Mouse (Mus musculus) splenic B cell, adult 2 months (primary cell): Measurements from ENCODE around the gene Krtcap2.
A peak's percentile ranks its signal among the peaks of the same experiment; 100 is the strongest.

ENCODE experiments used
- DNase-seq: peaks from one replicate; pipeline ENCODE4 v3.0.0-alpha.2; 2011; ENCODE audit warnings: low read depth, low spot score
- H3K27me3 ChIP-seq: 2 replicates; pipeline ENCODE4 v1.6.1; 2012; ENCODE audit warnings: mild to moderate bottlenecking, low read length, moderate library complexity, mixed read lengths; ENCODE audit not compliant: control insufficient read depth, poor library complexity, insufficient read depth, severe bottlenecking
- H3K36me3 ChIP-seq: 2 replicates; pipeline ENCODE4 v1.6.1; 2012; ENCODE audit warnings: mild to moderate bottlenecking, low read length, moderate library complexity, mixed read lengths; ENCODE audit not compliant: control insufficient read depth, poor library complexity, insufficient read depth, severe bottlenecking

Gene Krtcap2

GRCm38 (mm10) chr3:89278107-89278506 is 32.3 kb downstream of the Krtcap2 start:
- no peak for DNase-seq
- no peaks in the 10 kb centered on the region for H3K36me3 ChIP-seq
- no peaks in the 10 kb centered on the region for H3K27me3 ChIP-seq

GRCm38 (mm10) chr3:89278643-89279042 is 32.9 kb downstream of the Krtcap2 start:
- no peaks in the 10 kb centered on the region for H3K36me3 ChIP-seq
- DNase-seq: no peak
- H3K27me3 ChIP-seq: no peaks in the 10 kb centered on the region

GRCm38 (mm10) chr3:89279153-89279890 is 33.6 kb downstream of the Krtcap2 start:
- H3K36me3 ChIP-seq: no peaks in the 10 kb centered on the region
- DNase-seq: peak; percentile 65

GRCm38 (mm10) chr3:89280050-89280605 is 34.4 kb downstream of the Krtcap2 start:
- Histone ChIP-seq H3K36me3 (no peaks in the 10 kb centered on the region), H3K27me3 (no peaks in the 10 kb centered on the region)
- DNase-seq: peak; percentile 24

More at GRCm38 (mm10) chr3:89279153-89279890, 33.6 kb downstream of the Krtcap2 start:
- H3K27me3 ChIP-seq: no peaks in the 10 kb centered on the region

GRCm38 (mm10) chr3:89280606-89281511 is 35.1 kb downstream of the Krtcap2 start, which contains the start of gene Efna1:
Gene Efna1 (minus strand): TSS chr3:89281142.
- Histone ChIP-seq H3K36me3 (no peaks in the 10 kb centered on the region), H3K27me3 (no peaks in the 10 kb centered on the region)
- DNase-seq: peak; percentile 19

GRCm38 (mm10) chr3:89281579-89282290 is 36.0 kb downstream of the Krtcap2 start:
- Histone ChIP-seq H3K36me3 (no peaks in the 10 kb centered on the region), H3K27me3 (no peaks in the 10 kb centered on the region)
- DNase-seq: peak; percentile 90

- no peaks in the 10 kb centered on the region for H3K27me3 ChIP-seq
- no peak for DNase-seq
- H3K36me3 ChIP-seq: no peaks in the 10 kb centered on the region
These were observed 36.5 kb downstream of the Krtcap2 start for GRCm38 (mm10) chr3:89282291-89282643.

GRCm38 (mm10) chr3:89284261-89284660 is 38.5 kb downstream of the Krtcap2 start:
- H3K36me3 ChIP-seq: no peaks in the 10 kb centered on the region
- no peak for DNase-seq
- no peaks in the 10 kb centered on the region for H3K27me3 ChIP-seq

GRCm38 (mm10) chr3:89285526-89285925 is 39.8 kb downstream of the Krtcap2 start:
- H3K36me3 ChIP-seq: no peaks in the 10 kb centered on the region
- H3K27me3 ChIP-seq: no peaks in the 10 kb centered on the region
- no peak for DNase-seq

- no peak for DNase-seq
These were observed 41.5 kb downstream of the Krtcap2 start for GRCm38 (mm10) chr3:89287286-89287685.

GRCm38 (mm10) chr3:89288503-89288928 is 42.8 kb downstream of the Krtcap2 start:
- no peak for DNase-seq
- H3K36me3 ChIP-seq: no peaks in the 10 kb centered on the region
- H3K27me3 ChIP-seq: no peaks in the 10 kb centered on the region

More at GRCm38 (mm10) chr3:89287286-89287685, 41.5 kb downstream of the Krtcap2 start:
- no peaks in the 10 kb centered on the region for H3K36me3 ChIP-seq
- H3K27me3 ChIP-seq: no peaks in the 10 kb centered on the region

GRCm38 (mm10) chr3:89291874-89292273 is 46.1 kb downstream of the Krtcap2 start:
- no peaks in the 10 kb centered on the region for H3K36me3 ChIP-seq
- H3K27me3 ChIP-seq: no peaks in the 10 kb centered on the region
- no peak for DNase-seq

- no peak for DNase-seq
- H3K36me3 ChIP-seq: no peaks in the 10 kb centered on the region
- H3K27me3 ChIP-seq: no peaks in the 10 kb centered on the region
These were observed 46.5 kb downstream of the Krtcap2 start for GRCm38 (mm10) chr3:89292303-89292702.

GRCm38 (mm10) chr3:89293247-89293918 is 47.6 kb downstream of the Krtcap2 start:
- no peak for DNase-seq
- H3K27me3 ChIP-seq: no peaks in the 10 kb centered on the region
- H3K36me3 ChIP-seq: no peaks in the 10 kb centered on the region
